10 mouse cellular contexts compared by ENCODE assay signal in the genomic region with DNA sequence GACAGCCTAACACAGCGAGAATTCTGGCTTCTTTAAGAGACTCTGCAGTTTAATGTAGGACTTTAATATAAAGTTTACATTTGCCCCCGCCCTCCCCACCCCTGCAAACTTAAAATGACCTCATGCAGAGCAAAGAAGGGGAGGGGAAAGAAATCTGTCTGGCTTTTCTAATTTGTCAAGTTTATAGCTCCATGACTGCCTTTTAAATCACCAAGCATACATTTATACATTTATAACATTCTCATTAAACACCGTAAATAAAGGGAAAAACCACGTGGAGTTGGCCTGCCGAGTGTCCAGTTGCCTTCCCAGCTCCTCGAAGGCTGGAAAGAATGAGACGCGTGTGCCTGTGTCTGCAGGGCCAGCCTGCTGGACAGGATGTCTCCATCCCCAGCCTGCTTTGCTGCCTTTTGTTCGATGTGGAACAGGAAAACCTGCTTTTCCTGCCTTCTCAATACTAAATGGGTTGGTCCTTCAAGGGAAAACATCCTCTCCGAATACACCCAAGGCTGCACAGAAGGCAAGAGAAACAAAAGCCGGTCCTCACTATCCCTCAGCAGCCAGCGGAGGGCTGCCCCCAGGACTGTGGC. TPM values are rescaled to one million over a fixed set of nuclear protein-coding genes. Genes with fewer than 3 reads are reported as not detected.
DNase-seq lines count a peak whose midpoint lies in the region; ATAC-seq and TF ChIP-seq lines count a peak whose summit lies in the region.
"Had no signal": no experiment of that assay in that cellular context is flagged by ENCODE, and none has a peak within 500 bp of the region (broad histone marks: within the 10 kb centered on the region; RNA-seq: fewer than 3 reads in every experiment).

No protein-coding gene starts in this region.

- H3K27ac ChIP-seq in heart, embryonic 10.5 days, result peak overlapping the region; percentile 75
- peak overlapping the region; percentile 75 for H3K27ac ChIP-seq in kidney, postnatal 0 days

- no peaks in the 10 kb centered on the region for H3K9me3 ChIP-seq in heart, embryonic 10.5 days
- H3K9me3 ChIP-seq in kidney, postnatal 0 days (replicated peaks; ENCODE audit: low read length), result no peaks in the 10 kb centered on the region
- H3K9me3 ChIP-seq: hindbrain, embryonic 10.5 days had no signal

- peak; percentile 14; the same call in 1 of the 2 replicates for ATAC-seq in kidney, postnatal 0 days (replicated peaks; ENCODE audit: low FRiP score, low read depth)

- WGBS in heart, embryonic 10.5 days, result 54% methylated on average over 12 of the region's 12 CpGs
- 20% methylated on average over 12 of the region's 12 CpGs for WGBS in kidney, postnatal 0 days

- H3K4me3 ChIP-seq in heart, embryonic 10.5 days, result no peak overlapping the region
- H3K4me3 ChIP-seq in kidney, postnatal 0 days (replicated peaks; ENCODE audit: low read depth, low read length), result no peak overlapping the region
- H3K4me3 ChIP-seq: hindbrain, embryonic 10.5 days had no signal

- TF ChIP-seq CTCF in kidney, postnatal 0 days (IDR thresholded peaks at IDR 0.05; ENCODE audit: low read depth), result no peak

- H3K27me3 ChIP-seq in heart, embryonic 10.5 days (ENCODE audit: insufficient read depth, poor library complexity, severe bottlenecking), result no peaks in the 10 kb centered on the region
- H3K27me3 ChIP-seq in kidney, postnatal 0 days (ENCODE audit: insufficient read depth, low read length), result no peaks in the 10 kb centered on the region

- peak; percentile 52 for DNase-seq in embryo, embryonic 10 days (ENCODE audit: low spot score)
- no peak for DNase-seq in embryo, embryonic 9.5 days (ENCODE audit: extremely low spot score)
- no peak for DNase-seq in heart, embryonic 10.5 days (ENCODE audit: low spot score)
- DNase-seq in kidney, postnatal 0 days (ENCODE audit: low spot score), result peak; percentile 77
- DNase-seq in lung, postnatal 14 days, result peak; percentile 58
- no peak for DNase-seq in spleen, adult 12 weeks (ENCODE audit: low spot score)
- no peak for DNase-seq in thymus, postnatal 4 days
- DNase-seq in Muller cell, postnatal 12 days (ENCODE audit: inconsistent ontology term), result no peak
- DNase-seq: B cell, adult 2 months had no signal

- no peak overlapping the region for H3K9ac ChIP-seq in kidney, postnatal 0 days (ENCODE audit: low read depth, low read length)

- H3K4me1 ChIP-seq in heart, embryonic 10.5 days, result peaks cover 49% of the 10 kb centered on the region
- H3K4me1 ChIP-seq in kidney, postnatal 0 days (replicated peaks; ENCODE audit: insufficient read depth, low read length), result peaks cover 12% of the 10 kb centered on the region; the same call in 1 of the 2 replicates

- H3K4me2 ChIP-seq in kidney, postnatal 0 days (ENCODE audit: low read length), result no peak overlapping the region

- H3K36me3 ChIP-seq in heart, embryonic 10.5 days, result no peaks in the 10 kb centered on the region
- H3K36me3 ChIP-seq in kidney, postnatal 0 days (ENCODE audit: insufficient read depth, low read length), result no peaks in the 10 kb centered on the region
- H3K36me3 ChIP-seq: hindbrain, embryonic 10.5 days had no signal

RNA-seq across cellular contexts. Expression of gene Dock9, which starts 16.6 kb away (rescaled TPM):
- 5.4 and 6.6 TPM in 2 replicates for polyA plus RNA-seq in heart, embryonic 10.5 days (2016; fragmentation: Nextera tagmentation; extraction: Ambion mirVana)
- 11.1 TPM in 2 replicates for polyA plus RNA-seq in kidney, postnatal 0 days (2015; fragmentation: Nextera tagmentation; extraction: Ambion mirVana)

Comparison
In these comparisons a context has a peak if more than half of its experiments do, and no peak if none do; other contexts are left out.
1. DNase-seq: peak in embryo, embryonic 10 days (single experiment), kidney, postnatal 0 days (single experiment) and lung, postnatal 14 days (single experiment); none in embryo, embryonic 9.5 days (single experiment), heart, embryonic 10.5 days (single experiment), spleen, adult 12 weeks (single experiment), thymus, postnatal 4 days (single experiment) and Muller cell, postnatal 12 days (single experiment).